Mouse (Mus musculus) olfactory bulb, adult 2 months (tissue): Measurements from ENCODE around the gene Fbxo45.

Experiments
- CTCF ChIP-seq: fragments of 200-500 bp; IDR thresholded peaks from 2 replicates; pipeline ENCODE4 v1.5.1; 2012; ENCODE audit warnings: low read depth, mild to moderate bottlenecking, low read length, moderate library complexity; ENCODE audit not compliant: insufficient read depth
- POLR2A ChIP-seq: fragments of 200-500 bp; IDR thresholded peaks from 2 replicates; pipeline ENCODE4 v1.6.1; 2012; ENCODE audit warnings: mild to moderate bottlenecking, low read depth, low read length, moderate library complexity; ENCODE audit not compliant: insufficient read depth

DNA sequence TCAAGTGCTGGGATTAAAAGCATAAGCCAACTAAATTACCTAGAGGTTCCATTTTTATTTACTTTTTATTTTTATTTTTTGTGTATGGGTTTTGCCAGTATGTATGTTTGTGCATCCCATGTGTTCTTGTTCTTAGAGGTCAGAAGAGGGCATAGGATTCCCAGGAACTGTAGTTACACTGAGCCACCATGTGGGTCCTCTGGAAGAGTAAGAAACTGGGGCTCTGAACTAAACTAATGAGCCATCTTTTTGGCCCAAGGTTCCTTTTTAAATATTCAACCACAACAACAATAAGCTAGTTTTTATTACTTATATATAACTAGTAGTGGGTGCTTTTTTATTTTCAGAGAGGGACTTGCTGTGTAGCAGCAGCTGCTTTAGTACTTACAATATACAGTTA lies 35.6 kb upstream of the Fbxo45 start:
- no peak for TF ChIP-seq CTCF
- no peak for TF ChIP-seq POLR2A
